Mouse (Mus musculus): ENCODE results near the gene Cdh11.
"Not testable (repeated sequence)": the region's sequence is repeated elsewhere in the genome, so short reads cannot be mapped to it uniquely, and the experiment has no call there.

Cdh11 gene

DNA sequence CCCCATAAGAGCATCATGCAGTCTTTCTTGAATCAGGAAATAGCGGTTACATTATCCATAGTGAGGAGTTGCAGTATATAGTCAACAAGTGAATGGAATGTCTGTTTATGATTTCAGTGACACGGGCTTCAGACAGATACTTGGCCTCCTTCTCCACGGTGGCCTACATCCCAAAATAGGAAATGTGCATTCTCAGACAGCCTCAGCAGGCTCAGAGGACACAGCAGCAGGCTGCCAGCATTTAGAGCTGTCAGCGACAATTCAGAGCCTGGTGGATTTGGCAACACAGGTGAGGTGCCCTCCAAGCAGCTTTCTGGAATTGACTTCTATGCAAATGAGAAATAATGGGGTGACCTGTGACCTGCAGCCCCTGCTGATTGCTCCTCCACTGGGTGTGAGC is 69.5 kb downstream of the Cdh11 start:
- in situ Hi-C loops (cut with MseI, MboI) = no loop called here

DNA sequence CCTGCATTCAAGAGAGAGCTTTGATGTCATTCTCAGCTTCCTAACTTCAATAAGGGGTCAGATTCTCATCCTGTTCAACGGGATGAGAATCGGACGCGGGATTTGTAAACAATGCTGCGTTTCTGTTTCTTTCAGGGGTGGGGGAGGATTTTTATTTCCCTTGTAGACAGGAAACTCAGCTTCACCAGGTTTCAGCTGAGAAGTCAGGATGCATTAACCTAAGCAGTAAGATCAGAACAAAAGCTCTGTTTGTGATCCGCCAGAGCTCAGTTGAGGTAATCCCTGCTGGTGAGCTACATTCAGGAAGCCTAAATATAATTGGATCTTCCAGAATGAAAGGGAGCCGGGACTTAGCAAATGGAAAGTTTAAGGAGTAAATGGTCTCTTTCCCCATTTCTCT is 78.1 kb downstream of the Cdh11 start:
- in situ Hi-C loops (cut with MseI, MboI) = no loop called here

DNA sequence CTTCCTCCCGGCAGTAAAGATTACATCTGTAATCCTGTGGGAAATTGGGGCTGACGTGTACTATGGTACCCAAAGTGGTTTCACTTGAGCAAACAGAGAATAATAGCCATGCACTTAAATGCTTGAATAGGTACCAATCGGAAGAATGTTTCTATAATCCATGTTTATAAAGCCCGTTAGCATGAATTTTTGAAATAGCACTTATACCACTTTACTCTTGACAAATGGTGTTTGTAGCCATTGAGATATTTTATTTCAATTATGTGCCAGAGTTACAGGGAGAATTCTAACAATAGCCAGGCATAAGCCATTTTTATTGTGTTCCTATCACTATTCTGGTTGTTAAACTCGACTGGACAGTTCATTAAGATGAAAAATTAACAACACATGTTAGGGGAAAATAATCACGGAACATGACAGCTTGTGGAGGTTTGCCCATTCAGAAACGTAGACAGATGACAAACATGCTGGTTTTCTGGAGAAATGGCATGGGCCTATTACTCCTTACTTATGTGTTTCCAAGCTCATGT is 80.0 kb downstream of the Cdh11 start:
- in situ Hi-C loops (cut with MseI, MboI) = no loop called here

DNA sequence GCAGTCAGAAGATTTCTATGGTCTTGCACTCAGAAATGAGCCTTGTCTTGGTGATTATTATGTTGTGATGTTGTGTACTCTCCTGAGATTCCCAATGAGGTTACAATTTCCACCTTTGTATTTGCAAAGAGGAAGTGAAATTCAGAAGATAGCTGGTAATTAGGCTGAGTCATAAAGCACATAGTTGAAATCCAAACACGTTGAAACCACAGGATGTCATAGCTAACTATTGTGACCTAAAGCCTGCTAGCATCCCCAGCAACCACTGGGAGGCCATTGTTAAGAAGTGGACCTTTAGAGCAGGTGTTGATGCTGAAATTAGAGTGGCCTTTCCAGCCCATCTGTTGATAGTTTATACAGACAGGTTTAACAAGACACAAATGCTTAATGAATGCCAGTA is 85.2 kb downstream of the Cdh11 start:
- in situ Hi-C loops (cut with MseI, MboI) = no loop called here

DNA sequence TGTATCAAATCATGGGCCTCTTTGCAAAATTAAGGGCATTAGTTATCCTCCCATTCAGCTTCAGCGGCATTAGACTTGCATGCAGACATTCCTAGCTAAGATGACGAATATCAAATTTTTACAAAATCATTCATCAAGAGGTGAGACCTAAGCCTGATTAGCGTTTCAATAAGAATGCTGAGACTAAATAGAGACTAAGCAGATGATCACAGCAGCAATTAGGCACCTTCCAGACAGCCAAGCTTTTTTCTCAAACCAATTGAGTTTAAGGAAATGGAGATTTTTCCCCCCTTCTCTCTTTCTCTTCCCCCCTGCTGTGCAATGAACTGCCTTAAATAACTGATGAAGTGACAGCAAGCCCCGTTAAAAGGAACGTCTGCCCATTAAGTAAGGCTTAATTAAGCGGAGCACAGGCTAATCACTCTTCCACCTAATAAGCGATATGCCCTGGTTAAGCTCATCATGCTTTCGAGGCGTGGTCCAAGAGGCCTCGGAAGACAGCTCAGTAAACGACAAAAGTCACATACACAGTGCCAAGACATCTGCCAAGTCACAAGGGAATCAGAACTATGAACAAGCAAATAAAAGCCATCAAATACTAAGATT is 87.1 kb downstream of the Cdh11 start:
- in situ Hi-C loops (cut with MseI, MboI) = no loop called here

DNA sequence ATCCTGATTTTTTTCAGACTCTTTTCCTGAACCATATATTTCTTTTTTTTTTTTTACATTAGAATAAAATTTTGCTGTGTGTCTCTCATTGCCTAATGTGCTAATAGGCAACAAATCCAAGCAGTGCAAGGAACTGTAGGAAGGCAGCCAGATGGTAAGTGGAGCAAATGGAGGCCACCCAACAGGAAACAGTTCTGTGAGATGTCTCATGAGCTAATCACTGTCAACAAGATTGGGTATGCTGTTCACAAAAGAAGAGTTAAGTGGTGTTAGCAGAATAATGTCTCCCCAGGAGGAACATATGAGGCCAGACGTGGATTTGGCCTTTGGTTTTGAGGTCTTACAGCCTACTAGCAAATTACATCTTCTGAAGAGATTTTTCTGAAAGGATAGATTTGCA is 92.0 kb downstream of the Cdh11 start:
- in situ Hi-C loops (cut with MseI, MboI) = no loop called here

DNA sequence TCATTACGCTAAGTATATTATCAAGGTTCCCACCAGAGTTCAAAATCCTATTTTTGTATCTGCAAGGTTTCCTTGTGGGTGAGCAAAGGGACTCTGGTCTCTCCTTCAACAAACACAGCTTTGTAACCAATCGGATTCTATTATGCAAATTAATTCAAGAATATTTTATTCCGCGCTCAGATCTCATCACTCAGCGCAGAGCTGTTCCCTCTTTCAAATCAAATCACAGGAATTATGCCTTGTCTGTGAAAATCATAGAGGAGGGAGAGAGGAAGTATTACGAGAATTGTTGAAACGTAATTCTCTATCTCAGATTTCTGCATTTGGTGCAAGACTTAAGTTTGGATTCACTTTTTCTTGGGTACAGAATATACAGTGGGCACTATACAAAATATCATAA is 100.0 kb downstream of the Cdh11 start:
- in situ Hi-C loops (cut with MseI, MboI) = not testable (repeated sequence)

DNA sequence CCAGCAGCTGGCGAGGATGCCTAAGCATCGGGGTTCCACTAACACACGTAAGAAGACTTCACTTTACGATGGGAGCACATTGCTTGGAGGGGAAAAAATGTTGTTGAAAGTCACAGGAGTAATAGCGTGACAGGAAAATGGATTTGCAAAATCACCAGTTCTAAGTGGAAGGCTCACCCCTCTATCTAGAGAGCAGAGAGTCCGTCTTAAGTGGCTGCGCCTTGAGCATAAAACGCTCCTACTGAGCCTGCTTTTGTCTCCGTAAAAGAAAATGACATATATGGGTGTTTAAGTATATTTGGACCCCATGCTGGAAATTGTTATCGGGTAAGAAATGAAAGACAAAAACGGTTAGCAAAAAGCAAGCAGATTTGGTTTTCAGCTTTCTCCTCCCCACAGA is 100.4 kb downstream of the Cdh11 start:
- in situ Hi-C loops (cut with MseI, MboI) = no loop called here

DNA sequence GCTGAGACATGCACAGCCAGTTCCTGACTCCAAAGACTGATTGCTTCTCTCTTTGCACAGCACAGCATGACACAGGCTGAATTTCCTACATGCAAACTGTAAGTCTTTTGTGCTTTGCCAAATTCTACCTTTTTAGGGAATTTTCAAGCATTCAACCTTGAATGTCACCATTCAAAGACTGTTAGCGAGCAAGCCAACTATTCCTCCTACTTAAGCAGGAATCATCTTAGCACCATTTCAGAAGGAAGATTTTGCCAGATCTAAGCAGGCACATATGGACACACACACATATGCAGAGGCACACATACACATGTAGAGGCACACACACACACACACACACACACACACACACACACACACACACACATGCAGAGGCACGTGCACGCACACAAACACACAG is 108.3 kb downstream of the Cdh11 start:
- in situ Hi-C loops (cut with MseI, MboI) = no loop called here

DNA sequence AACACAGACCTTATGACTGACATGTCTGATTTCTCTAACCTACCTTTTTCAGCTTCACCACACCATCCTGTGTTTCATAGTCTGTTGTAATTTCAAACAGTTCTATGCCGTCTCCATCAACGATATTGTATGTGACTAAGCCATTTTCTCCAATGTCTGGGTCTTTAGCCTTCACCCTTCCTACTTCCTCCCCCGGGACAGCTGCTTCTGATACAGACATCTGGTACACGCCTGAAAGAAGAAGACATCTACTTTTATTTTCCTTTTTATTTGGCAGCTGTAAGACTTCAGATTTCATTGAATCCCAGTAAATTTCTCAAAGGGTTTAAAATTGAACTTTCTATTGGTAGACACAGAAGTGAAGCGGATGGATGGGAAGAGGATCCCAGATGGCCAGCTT is 120.9 kb downstream of the Cdh11 start:
- in situ Hi-C loops (cut with MseI, MboI) = not testable (repeated sequence)

DNA sequence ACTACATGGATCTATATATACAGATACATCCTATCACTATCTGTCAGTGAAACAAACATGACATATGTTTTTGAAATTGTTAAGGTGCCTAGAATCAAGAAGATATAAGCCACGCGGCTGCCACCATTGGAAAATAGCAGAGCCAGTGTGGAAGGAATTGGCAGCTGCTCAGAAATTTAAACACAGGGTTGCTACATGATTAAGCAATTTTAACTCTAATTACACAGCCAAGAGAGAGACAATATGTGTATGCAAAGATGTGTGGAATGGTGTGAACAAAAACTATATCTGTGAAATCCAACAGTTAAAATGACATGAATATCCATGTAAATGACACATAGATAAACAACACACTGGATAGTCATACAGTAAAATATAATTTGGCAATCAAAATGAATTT is 128.9 kb downstream of the Cdh11 start:
- in situ Hi-C loops (cut with MseI, MboI) = no loop called here

DNA sequence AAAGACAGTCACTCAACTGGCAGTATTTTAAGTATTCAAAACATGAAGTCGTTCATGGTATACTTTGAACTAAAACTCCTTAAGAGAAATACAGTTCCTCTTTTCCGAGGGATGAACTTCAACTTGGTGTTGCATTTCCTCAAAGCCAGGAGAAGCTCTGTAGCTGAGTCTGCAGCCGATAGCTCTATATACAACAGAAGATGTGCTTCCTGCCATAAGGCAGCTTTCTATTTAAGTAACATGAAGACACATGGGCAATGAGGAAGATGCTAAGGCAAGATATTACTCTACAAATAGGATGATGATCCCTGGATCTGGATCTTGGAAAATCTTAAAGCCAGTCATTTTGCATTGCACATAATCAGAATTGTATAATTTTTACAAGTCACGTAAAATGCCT is 133.5 kb downstream of the Cdh11 start:
- in situ Hi-C loops (cut with MseI, MboI) = no loop called here

DNA sequence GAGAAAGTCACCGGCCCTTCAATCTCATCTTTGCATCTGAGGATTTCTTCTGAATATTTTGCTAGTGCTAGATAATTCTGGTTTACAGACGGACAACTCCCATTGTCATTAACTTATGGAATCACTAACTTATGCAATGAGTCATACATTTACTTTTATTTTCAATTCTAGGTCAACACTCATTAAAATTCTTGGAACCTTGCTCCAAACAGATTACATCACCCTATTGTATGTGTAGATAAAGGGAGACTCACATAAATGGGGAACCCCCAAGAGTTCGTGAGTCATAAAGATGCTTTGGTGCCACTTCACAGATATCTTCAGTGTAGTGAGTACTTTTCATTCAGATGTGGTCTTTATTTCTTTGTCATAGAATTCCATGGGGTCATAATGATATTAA is 158.3 kb downstream of the Cdh11 start:
- in situ Hi-C loops (cut with MseI, MboI) = no loop called here

DNA sequence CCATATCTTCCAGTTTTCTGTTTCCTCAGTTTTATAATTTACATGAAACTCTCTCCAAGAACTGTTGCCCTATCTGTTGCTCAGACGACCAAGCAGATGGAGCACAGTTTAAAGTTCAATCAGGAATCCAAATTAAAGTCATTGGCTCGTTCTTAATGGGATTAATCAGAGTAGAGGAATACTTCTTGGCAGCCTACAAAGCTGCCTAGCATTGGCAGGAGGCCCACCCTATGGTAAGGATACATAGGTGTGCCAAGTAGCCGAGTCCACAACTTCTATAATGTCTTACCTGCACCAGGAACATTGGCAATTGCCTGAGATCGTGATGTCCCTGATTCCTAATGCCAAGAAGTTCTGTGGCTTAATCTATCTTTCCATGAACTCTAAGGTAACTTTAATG is 173.3 kb downstream of the Cdh11 start:
- in situ Hi-C loops (cut with MseI, MboI) = no loop called here

DNA sequence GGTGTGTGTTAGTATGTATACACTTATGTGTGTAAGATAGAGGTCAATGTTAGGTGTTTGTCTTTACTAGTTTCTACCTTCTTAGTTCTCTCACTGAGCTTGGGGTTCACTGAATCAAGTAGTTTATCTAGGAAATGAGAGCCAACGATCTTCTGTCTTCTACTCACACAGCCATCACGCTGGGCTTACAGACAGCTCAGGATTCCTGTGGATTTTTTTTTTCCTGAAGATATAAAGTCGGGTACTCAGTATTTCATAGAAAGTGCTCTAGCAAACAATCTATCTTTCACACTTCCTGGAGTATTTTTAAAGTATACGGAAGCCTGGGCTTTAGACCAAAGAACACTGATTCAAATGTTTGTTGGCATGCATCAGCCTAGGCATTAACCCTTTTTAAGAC is 184.1 kb downstream of the Cdh11 start:
- in situ Hi-C loops (cut with MseI, MboI) = no loop called here

DNA sequence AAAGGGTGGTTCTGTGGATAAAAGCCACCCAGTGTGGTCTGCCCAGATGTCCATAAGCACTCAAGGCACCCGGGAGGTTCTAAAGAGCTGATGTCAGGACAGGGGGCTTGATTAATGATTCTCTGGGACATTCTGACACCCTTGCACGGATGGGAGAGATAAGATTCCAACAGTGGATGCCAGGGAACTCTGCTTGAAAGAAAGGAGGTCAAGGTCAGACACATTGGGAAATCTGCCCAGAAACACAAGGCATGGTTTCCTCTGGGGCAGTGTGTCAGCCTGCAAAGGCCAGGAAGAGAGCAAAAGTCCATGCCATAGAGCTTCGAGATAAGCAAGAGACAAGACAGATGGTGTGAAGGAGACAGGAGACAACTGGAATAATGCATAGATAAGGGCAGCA is 188.9 kb downstream of the Cdh11 start:
- in situ Hi-C loops (cut with MseI, MboI) = no loop called here

DNA sequence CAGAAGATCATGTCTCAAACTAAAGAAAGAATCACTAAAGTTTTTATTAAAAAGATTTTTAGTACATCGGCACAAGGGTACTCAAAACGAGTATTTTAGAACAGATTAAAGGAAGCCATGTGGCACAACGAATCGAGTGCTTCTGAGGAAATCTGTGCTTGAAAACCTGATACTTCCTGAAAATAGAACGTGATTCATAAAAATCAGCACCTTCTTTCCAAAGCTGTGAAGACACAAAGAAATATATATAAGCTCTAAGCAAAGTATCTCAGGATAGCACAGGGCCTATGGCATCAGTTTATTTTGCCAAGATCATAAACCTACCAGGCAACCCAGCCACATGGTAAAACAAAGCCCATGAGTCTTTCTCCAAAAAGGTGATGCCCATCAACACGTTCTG is 191.5 kb downstream of the Cdh11 start:
- in situ Hi-C loops (cut with MseI, MboI) = no loop called here
